Mouse (Mus musculus) thymus, postnatal 4 days (tissue): ENCODE measurements around the gene Ccdc78.

ENCODE experiments used
- DNase-seq: peaks from one replicate; pipeline ENCODE4 v3.0.0; 2021

The Ccdc78 gene

GRCm38 (mm10) chr17:25835301-25835700 is 48.9 kb downstream of the Ccdc78 start:
- DNase-seq = no peak

DNA sequence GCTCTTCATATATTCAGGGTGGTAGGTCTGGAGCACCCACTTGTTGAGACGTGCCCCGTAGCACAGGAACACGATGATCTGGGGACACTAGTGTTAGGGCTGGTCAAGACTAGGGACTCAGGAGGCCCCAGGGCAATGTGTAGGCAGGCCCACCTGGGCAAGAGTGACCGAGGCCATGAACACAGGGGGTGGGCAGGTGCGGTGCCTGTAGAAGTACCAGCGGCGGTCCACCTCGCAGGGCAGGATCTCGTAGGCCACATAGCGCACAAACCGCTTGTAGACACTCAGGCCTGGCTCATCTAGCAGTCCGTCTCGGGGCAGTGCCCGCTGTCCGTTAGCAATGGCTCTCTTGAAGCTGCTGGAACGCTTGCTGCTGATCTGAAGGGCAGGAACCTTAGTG is 49.4 kb downstream of the Ccdc78 start:
- no peak for DNase-seq

DNA sequence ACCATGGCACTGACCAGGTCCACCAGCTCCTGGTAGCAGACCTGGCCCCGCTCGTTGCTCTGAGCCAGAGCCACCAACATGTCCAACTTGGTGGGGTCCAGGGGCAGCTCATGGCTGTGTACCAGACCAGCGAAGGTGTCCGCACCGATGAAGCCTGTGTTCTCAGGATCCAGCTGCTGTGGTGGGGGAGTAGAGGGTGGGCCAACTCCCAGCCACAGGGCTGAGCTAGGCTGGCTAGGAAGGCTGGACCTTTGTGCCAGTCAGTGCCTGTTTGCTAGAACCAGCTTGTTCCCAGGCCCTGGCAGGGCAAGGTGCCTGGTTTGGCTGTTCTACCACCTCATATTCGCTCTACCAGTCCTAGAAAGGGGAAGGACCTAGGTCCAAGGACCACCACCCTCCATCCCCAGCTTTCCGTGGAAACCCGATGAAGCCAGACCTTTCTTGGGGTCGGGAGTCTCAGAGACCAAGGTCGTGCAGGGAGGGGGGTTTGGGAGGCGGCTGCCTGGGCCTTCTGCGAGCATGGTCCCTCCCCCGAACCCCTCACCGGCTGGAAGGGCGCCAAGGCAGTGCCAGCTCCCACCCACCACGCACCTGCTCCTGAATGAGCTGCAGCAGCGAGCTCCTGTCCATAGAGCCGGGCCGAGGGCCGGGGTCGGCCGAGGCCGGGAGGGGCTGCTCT is 50.2 kb downstream of the Ccdc78 start:
- no peak for DNase-seq

GRCm38 (mm10) chr17:25837076-25837410 is 50.7 kb downstream of the Ccdc78 start, which contains the start of gene Rhbdl1:
TSS of gene Rhbdl1 (minus strand) at chr17:25837295.
- peak; percentile 75 for DNase-seq

DNA sequence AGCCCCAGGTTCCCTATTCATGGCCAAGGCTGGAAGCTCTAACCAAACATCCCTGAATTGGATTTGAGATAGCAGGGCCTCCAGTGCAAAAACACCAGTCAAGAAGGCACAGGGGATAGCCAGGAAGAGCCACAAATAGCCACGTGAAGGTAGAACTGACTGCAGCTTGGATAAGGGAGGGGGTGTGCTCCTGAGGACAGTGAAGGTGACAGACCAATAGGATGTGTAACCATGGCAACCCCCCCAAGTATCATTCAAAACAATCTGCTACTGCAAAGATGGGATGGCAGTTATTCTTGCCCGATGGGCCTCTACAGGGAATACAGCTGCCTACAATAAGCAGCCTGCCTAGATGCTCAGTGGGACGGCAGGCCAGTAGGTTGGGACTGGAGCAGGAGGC is 51.2 kb downstream of the Ccdc78 start:
- DNase-seq = no peak

DNA sequence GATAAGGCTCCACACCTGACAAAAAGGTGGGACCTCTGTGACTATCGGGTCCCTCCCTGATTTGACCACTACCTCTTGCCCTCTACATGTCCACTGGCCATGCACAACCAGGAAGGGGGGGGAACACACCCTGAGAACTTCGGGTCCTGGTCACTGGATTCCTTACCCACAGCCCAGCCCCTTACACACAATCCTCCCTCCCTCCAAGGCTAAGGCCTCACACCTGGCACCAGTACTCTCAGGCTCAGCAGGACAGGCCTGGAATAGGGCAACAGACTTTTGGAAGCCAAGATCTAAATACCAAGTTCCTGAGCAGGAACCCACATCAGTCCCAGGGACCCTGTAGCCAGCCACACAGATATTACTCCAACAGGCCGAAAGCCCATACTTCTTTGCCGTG is 52.5 kb downstream of the Ccdc78 start:
- no peak for DNase-seq

- no peak for DNase-seq
These were observed 53.3 kb downstream of the Ccdc78 start for GRCm38 (mm10) chr17:25839455-25840235.
